Mouse (Mus musculus) telencephalon, adult 2 months (tissue): ENCODE measurements around the gene Slc6a18.

Experiments
- DNase-seq: peaks from one replicate; pipeline ENCODE4 v3.0.0-alpha.2; 2011; ENCODE audit warnings: low read depth, low spot score

Gene Slc6a18

DNA sequence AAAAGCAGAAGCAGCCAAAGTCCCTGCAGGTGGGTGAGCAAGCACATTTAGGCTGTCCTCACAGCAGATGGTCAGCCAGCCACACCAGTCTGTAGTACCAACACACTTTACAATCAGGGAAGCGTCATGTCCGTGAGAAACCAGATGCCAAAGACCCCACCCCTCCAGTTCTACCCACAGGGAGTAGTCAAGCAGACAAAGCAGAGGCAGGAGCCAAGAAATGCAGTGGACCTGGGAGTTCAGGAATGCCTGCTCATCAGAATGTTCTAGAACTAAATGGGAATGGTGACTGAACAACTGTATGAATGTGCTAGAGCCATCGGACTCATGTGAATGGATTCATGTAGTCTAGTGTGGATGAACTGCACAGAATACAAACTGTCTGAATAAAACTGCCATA, 9.8 kb upstream of the Slc6a18 start:
- no peak for DNase-seq

DNA sequence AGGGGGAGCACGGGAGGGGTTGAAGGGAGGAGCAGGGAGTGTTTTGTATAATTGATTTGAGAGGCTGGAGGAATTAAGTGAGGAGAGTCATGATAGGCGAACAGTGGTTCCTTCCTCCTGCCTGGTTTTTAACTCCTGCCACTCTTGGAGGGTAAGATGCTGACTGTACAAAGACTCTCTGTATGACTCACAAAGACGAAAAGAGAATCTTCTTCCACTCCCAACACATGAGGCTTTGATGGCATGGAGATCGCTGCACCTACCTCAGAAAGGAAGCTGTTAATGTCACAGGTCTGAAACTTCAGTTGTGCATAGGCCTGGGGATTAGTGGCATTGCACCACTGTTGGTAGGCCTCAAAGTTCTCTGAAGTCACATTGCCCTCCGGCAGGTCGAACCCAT, 7.7 kb upstream of the Slc6a18 start:
- no peak for DNase-seq

DNA sequence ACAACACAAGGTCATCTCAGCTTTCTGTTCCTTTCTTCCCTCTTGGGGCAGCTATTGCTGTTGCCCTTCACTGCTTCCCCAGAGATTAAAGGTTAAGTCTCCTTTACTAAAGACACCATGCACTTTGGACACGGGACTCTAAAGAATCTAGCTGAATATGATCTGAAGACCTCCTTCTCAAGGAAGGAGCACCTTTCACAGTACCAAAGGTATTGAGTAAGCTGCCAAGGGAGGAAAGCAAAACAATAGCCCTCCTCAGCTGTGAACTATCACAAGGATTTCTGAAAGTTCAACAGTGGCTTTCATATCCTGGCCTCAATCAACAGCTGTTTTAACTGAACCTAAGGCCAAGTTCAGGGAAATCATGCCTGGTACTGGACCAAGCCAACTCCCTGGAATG, 6.6 kb upstream of the Slc6a18 start:
- no peak for DNase-seq

DNA sequence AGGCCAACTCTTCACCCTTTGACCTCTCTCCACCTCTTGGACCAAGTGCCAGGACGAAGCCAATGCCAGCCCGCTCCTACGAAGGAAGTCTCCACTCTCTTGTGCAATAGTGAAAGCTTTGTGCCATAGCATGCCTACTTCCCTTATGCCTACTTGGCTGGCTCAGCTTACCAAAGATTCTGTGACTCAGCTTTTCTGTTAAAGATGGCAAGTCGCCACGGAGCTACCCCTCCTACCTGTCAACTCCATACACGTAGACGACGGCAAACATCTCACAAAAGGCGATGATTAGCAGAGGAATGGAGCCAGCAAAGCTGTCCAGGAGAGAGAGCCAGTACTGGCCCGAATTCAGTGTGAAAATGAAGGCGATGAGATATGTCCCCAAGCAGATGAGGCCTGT, 5.9 kb upstream of the Slc6a18 start:
- DNase-seq = peak; percentile 41

DNA sequence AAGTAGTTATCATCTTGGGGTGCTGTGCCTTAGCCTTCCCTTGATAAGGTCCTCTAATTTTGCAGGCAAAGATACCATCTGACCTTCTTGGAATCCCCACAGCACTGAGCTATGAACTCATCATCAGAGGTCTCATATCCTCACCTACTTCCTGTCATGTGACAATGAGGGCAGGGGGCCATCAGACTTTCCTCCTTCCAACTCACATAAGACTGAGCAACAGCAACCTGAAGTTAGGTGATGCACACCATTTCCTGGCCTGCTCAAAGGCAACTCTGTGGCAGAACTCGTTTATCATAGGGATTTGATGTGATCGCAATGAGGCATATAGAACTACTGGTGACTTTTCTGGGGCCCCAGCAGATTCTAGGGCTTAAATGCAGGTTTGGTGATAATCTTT, 4.4 kb upstream of the Slc6a18 start:
- DNase-seq = no peak

DNA sequence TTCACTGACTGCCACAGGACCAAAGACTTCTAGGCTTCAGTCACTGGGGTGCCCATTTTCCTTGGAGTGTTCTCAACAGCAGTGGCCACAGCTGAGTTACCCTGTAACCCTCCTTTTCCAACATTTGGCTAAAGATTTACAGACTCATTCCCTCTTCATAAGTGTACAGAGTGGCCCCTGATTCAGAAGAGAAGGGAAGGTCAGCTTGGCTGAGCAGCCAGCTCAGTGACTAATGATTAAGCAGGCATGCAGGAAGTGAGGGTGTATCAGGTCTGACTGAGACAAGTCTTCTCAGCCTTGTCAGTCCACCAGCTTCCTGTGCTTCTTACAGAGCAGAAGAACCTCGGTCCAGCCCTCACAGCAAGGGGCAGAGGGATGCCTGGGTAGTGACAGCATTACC, 2.6 kb upstream of the Slc6a18 start:
- DNase-seq = no peak

DNA sequence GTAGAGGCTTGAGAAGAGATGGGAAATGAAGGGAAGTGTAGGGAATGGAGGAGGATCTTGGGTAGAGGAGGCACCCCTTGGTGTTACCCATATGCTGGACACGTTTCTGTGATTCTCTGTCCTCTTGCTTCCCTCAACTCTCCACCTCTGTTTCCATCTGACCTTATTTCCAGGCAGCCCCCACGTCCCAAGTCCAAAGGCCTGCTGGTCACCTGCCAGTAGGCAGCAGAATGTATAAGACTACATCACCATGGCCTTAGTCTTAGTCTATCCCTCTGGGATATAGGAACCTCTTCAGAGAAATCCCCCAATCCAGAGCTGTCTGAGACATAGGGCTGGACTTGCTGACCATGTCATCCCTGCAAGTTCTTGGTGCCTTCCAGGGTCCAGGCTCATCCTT, 1.5 kb upstream of the Slc6a18 start:
- no peak for DNase-seq

DNA sequence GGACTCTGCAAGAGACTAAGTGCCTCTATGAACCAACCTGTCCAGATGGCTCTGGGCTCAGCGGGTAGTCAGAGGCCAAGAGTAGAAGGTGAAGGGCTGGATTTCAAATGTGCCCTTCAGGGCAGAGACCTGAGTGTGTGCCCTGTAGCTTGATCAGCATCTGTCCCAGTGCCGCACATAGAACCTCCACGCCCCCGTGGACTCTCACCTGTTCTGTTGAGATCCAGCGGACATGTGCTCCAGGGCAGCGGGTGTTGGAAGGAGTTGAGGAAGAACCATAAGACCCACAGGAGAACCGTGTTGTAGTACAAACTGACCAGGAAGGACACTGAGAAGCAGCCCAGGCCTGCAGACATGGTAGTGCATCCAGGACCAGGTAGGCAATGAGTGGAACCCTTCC, 2.7 kb downstream of the Slc6a18 start:
- no peak for DNase-seq

DNA sequence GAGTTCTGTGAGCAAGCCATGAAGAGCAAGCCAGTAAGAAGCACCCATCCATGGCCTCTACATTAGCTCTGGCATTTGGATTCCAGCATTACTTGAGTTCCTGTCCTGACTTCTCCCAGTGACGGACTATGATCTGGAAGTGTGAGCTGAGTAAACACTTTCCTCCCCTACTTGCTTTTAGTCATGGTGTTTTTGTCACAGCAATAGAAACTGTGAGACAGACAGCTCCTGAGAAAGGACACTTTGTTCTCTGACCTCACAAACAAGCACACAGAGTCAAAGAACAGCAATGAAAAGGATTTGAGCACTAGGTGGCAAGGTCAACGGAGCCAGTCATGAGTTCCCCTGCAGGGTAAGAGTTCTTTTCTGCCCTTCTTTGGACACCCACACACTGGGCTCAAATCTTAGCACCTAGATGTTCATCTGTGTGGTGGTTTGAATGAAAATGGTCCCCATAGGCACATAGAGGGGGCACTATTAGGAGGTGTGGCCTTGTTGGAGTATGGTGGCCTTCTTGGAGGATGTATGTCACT, 17.6 kb downstream of the Slc6a18 start:
- no peak for DNase-seq

DNA sequence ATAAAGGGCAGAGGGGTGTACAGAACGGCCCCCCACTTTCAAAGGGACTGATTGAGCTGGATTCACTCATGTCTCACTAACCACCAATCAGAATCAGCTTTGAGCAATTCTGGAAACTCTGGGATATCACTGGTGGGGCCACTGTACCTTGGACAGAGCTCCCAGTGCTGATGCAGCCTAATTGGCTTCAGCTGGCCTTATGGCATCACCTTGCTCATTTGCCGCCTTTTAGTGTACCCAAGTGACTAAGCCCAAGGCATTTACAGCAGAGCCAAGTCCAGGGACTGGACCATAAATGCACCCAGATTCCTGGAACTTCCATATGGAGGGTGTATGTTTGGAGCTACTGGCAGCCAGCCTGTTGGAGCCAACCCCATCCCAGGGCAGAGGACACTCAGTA, 18.9 kb downstream of the Slc6a18 start:
- DNase-seq = no peak

DNA sequence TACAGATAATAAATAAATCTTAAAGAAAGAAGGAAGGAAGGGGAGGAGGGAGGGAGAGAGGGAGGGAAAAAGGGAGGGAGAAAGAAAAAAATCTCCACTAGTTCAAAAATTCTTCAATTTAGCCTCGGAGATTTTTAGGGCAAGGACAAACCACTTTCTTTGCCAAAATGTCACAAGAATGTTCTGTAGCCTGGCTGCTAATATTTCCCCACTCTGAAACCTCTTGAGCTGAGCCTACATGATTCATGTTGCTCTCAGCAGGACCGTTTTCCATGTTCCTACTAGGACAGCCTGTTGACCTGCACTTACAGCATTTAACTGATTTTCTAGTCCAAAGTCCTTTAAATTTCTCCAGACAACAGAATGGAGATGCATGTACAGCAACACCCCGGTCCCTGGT, 22.8 kb downstream of the Slc6a18 start:
- no peak for DNase-seq

DNA sequence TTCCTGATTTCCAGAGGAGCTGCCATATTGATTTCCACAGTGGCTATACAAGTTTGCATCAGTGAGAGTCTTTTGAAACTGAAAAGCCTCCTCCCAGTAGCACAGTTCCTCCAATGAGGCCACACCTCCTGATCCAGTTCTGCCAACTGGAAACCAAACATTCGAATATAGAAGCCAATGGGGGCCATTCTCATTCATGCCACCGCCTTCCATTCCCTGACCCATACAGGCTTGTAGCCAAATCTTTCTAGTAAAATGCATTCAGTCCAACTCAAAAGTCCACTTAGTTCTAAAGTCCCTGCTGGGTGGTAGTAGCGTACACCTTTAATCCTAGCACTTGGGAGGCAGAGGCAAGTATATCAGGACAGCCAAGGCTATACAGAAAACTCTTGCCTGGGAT, 24.6 kb downstream of the Slc6a18 start:
- DNase-seq = no peak

DNA sequence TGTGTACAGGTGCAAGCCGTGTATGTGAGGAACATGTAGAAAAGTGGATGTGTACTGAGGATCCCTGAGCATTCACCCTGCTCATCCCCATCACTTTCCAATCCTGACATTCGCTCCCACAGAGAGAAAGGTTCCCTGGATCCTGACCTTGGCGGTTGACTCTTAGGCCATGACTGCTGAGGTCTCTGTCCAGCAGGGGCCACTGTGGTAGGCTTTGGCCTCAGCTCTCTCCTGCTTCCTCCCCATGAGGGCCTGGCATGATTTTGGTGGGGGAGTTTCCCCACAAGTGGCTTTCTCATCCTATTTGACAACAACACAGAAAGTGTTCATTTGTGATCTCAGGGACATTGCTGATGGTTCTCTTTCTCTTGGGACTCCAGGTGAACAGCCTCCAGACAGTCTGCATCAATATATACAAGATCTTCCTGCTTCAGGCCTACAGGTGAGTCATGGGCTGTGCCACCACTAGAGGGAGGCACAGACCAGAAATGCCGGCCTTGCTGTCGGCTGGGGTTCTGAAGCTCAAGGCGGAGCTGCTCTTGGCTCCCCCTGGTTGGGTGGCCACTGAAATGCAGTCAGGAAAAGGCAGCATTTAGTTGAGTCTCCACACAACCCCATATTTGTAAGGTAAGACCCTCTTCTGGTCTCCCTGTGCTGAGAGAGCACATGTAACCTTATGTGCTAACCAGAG, 31.3 kb downstream of the Slc6a18 start:
- DNase-seq = peak; percentile 36

DNA sequence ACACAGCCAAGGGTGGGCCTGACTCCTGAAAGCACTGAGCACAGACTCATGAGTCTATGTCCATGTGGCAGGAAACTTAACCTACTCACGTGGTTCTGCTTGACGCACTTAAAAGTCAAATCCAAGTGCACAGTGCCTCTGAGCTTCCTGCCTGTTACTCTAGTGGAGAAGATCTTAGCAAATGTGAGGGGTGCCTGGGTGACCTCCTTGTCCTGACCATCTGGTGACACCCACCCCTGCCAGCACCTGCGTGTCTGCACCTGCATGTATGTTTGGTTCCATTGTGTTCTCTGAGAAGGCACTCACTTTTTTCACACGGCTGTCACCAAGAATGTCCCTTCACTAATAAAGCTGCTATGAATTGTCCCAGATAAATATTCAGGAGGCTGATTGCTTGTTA, 36.5 kb downstream of the Slc6a18 start:
- no peak for DNase-seq

DNA sequence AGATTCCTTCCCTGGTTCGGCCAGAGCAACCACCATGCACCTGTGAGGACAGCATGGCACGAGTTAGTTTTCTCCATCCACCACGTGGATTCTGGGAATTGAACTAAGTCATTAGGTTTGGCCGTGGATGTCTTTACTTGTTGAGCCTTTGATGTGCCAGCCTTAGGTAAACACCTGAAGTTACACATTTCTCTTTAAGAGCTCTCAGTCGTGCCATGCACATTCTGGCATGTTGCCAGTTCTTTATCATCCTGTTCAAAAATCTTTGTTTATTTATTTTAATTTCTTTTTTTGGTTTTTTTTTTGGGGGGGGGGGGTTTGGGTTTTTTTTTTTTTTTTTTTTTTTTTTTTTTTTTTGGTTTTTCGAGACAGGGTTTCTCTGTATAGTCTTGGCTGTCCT, 40.0 kb downstream of the Slc6a18 start:
- no peak for DNase-seq

DNA sequence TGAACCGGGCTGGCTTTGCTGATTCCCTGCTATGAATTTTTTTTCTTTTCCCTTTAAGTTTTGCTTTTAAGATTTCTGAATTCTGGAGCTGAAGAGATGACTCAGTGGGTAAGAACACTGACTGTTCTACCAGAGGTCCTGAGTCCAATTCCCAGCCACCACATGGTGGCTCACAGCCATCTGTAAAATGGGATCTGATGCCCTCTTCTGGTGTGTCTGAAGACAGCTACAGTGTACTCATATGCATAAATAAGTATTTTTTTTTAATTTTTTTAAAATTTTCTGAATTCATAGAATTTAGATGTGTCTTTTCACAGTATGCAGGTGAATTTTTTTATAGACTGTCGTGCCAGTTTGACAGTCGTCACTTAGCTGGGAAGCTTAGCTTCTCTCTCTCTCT, 46.0 kb downstream of the Slc6a18 start:
- no peak for DNase-seq

DNA sequence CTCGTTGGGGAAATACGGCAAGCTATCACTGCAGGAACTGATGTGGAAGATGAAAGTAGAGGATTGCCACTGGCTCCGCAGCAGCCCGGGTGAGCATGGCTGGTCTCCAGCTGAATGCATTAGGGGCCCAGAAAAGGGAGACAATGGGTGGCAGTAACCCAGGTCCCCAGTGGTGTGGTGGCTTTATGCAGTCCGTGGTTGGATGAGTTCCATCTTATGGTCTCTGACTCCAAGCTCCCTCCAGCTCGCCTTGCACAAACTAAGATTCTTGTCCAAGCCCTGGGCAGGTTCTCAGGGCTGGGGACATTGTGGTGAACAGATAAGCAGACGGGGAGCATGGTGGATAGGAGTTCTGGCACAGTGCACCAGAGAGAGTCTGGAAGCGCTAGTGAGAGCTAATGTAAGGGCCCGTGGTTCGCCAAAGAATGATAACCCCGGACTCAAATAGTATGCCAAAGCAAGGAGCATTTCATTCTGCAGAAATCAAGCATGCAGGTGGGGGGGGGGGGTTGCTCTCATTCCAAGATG, 49.2 kb downstream of the Slc6a18 start:
- DNase-seq = no peak

DNA sequence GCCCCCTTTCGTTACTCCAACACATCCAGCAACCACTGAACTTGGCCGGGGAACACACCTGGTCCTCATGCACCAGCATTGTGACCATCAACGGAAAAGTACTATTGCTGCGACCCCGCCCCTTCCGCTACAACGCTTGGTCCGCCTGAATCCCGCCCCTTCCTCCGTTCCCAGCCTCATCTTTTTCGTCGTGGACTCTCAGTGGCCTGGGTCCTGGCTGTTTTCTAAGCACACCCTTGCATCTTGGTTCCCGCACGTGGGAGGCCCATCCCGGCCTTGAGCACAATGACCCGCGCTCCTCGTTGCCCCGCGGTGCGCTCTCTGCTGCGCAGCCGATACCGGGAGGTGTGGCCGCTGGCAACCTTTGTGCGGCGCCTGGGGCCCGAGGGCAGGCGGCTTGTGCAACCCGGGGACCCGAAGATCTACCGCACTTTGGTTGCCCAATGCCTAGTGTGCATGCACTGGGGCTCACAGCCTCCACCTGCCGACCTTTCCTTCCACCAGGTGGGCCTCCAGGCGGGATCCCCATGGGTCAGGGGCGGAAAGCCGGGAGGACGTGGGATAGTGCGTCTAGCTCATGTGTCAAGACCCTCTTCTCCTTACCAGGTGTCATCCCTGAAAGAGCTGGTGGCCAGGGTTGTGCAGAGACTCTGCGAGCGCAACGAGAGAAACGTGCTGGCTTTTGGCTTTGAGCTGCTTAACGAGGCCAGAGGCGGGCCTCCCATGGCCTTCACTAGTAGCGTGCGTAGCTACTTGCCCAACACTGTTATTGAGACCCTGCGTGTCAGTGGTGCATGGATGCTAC, 50.9 kb downstream of the Slc6a18 start, which contains the start of gene Tert:
Gene Tert, plus strand, starts transcription at position 167 of the 805 bp plus-strand sequence.
- peak; percentile 22 for DNase-seq

DNA sequence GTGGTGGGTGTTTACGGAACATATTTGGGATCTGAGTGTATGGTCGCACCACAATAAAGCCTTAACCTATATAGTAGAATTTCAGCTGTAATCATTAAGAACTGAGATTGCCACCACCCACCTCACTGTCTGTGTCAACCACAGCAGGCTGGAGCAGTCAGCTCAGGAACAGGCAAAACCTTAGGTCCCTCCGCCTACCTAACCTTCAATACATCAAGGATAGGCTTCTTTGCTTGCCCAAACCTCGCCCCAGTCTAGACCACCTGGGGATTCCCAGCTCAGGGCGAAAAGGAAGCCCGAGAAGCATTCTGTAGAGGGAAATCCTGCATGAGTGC, 51.4 kb downstream of the Slc6a18 start:
- DNase-seq = no peak

DNA sequence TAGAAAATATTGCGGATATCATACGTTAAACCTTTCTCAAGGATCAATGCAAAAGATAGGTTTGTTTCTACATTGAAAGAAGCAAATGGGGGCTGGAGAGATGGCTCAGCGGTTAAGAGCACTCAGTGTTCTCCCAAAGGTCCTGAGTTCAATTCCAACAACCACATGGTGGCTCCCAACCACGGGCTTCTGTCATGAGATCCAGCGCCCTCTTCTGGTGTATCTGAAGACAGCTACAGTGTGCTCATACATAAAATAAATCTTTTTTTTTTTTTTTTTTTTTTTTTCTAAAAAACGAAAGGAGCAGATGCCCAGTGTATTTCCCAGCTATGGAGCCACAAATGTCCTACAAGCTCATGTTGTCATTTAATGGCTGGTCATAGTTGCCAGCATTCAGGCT, 57.2 kb downstream of the Slc6a18 start:
- DNase-seq = no peak

DNA sequence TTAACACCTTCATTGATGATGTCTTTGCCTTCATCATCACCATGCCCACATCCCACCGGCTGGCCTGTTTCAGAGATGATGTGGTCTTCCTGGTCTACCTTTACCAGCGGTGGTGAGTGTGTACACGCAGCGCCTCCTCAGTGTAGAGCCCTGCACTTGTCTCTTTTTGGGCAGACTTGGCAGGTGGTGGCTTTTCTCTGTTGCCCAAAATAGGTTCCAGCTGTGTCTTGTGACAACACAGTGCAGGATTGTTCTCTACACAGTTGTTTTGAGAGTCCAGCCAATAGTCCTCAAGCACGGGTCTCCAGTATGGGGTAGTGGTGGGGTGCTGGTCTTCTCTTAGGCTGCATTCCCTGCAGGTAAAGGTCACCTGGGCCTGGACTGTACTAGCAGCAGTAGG, 59.4 kb downstream of the Slc6a18 start:
- no peak for DNase-seq
